Mouse (Mus musculus): Measurements from ENCODE around the gene Hscb.

- no peak for TF ChIP-seq POLR2A (IDR thresholded peaks at IDR 0.05; ENCODE audit: borderline replicate concordance, extremely low read depth, insufficient read depth, insufficient read length, poor library complexity, severe bottlenecking)
- no peak for TF ChIP-seq CTCF (IDR thresholded peaks at IDR 0.05; ENCODE audit: borderline replicate concordance, extremely low read depth, insufficient read depth, insufficient read length)
These were observed 32.9 kb downstream of the Hscb start for GRCm38 (mm10) chr5:110806676-110807075.
